Mouse (Mus musculus): ENCODE measurements around the gene Nol10. TPM values are rescaled to one million over a fixed set of nuclear protein-coding genes. Genes with fewer than 3 reads are reported as not detected.

Nol10 gene
- polyA plus RNA-seq, 1 experiment from 2014 or later = 8.2 TPM

GRCm38 (mm10) chr12:17358981-17359380, 10.7 kb downstream of the Nol10 start:
- no peak for TF ChIP-seq EP300 (optimal IDR thresholded peaks at IDR 0.05)
- TF ChIP-seq CTCF (IDR thresholded peaks at IDR 0.05; ENCODE audit: low read depth) = peak; percentile 53
- Histone ChIP-seq H3K4me1 (replicated peaks; ENCODE audit: control insufficient read depth, insufficient read depth) (no peaks in the 10 kb centered on the region), H3K36me3 (ENCODE audit: control insufficient read depth, insufficient read depth, low read length) (peaks cover 17% of the 10 kb centered on the region), H3K27me3 (ENCODE audit: control insufficient read depth, insufficient read depth, low read length) (no peaks in the 10 kb centered on the region), H3K4me2 (replicated peaks; ENCODE audit: low read depth) (no peak overlapping the region), H3K9ac (ENCODE audit: low read length) (no peak overlapping the region), H3K4me3 (ENCODE audit: low read depth, low read length) (no peak overlapping the region), H3K27ac (replicated peaks) (no peak overlapping the region), H3K9me3 (ENCODE audit: control insufficient read depth, low read length) (no peaks in the 10 kb centered on the region)
- WGBS = 84% methylated on average over 9 of the region's 9 CpGs
- DNase-seq (ENCODE audit: low spot score) = peak; percentile 22
- ATAC-seq (ENCODE audit: low FRiP score, low TSS enrichment) = no peak

- no peak for DNase-seq (ENCODE audit: low spot score)
- Histone ChIP-seq H3K4me1 (replicated peaks; ENCODE audit: control insufficient read depth, insufficient read depth) (no peaks in the 10 kb centered on the region), H3K9me3 (ENCODE audit: control insufficient read depth, low read length) (no peaks in the 10 kb centered on the region), H3K27me3 (ENCODE audit: control insufficient read depth, insufficient read depth, low read length) (no peaks in the 10 kb centered on the region), H3K4me3 (ENCODE audit: low read depth, low read length) (no peak overlapping the region), H3K4me2 (replicated peaks; ENCODE audit: low read depth) (no peak overlapping the region), H3K36me3 (ENCODE audit: control insufficient read depth, insufficient read depth, low read length) (peaks cover 17% of the 10 kb centered on the region), H3K9ac (ENCODE audit: low read length) (no peak overlapping the region), H3K27ac (replicated peaks) (no peak overlapping the region)
- TF ChIP-seq EP300 (optimal IDR thresholded peaks at IDR 0.05) (no peak), CTCF (IDR thresholded peaks at IDR 0.05; ENCODE audit: low read depth) (no peak)
- 62% methylated on average over 9 of the region's 9 CpGs for WGBS
- no peak for ATAC-seq (ENCODE audit: low FRiP score, low TSS enrichment)
These were observed 11.8 kb downstream of the Nol10 start for GRCm38 (mm10) chr12:17360104-17360503.

- DNase-seq (ENCODE audit: low spot score) (no peak), ATAC-seq (ENCODE audit: low FRiP score, low TSS enrichment) (no peak)
- peaks cover 17% of the 10 kb centered on the region for H3K36me3 ChIP-seq (ENCODE audit: control insufficient read depth, insufficient read depth, low read length)
- no peaks in the 10 kb centered on the region for H3K4me1 ChIP-seq (replicated peaks; ENCODE audit: control insufficient read depth, insufficient read depth)
- H3K9ac ChIP-seq (ENCODE audit: low read length) = no peak overlapping the region
- no peaks in the 10 kb centered on the region for H3K27me3 ChIP-seq (ENCODE audit: control insufficient read depth, insufficient read depth, low read length)
- no peak overlapping the region for H3K4me3 ChIP-seq (ENCODE audit: low read depth, low read length)
- no peaks in the 10 kb centered on the region for H3K9me3 ChIP-seq (ENCODE audit: control insufficient read depth, low read length)
- TF ChIP-seq EP300 (optimal IDR thresholded peaks at IDR 0.05) = no peak
- no peak for TF ChIP-seq CTCF (IDR thresholded peaks at IDR 0.05; ENCODE audit: low read depth)
- 58% methylated on average over 4 of the region's 4 CpGs for WGBS
- H3K4me2 ChIP-seq (replicated peaks; ENCODE audit: low read depth) = no peak overlapping the region
- no peak overlapping the region for H3K27ac ChIP-seq (replicated peaks)
These were observed 12.4 kb downstream of the Nol10 start for GRCm38 (mm10) chr12:17360650-17361049.

GRCm38 (mm10) chr12:17362316-17362715, 14.1 kb downstream of the Nol10 start:
- H3K4me2 ChIP-seq (replicated peaks; ENCODE audit: low read depth) = no peak overlapping the region
- H3K27ac ChIP-seq (replicated peaks) = no peak overlapping the region
- H3K4me1 ChIP-seq (replicated peaks; ENCODE audit: control insufficient read depth, insufficient read depth) = no peaks in the 10 kb centered on the region
- no peak overlapping the region for H3K9ac ChIP-seq (ENCODE audit: low read length)
- H3K27me3 ChIP-seq (ENCODE audit: control insufficient read depth, insufficient read depth, low read length) = no peaks in the 10 kb centered on the region
- DNase-seq (ENCODE audit: low spot score) (no peak), ATAC-seq (ENCODE audit: low FRiP score, low TSS enrichment) (no peak)
- TF ChIP-seq CTCF (IDR thresholded peaks at IDR 0.05; ENCODE audit: low read depth) (no peak), EP300 (optimal IDR thresholded peaks at IDR 0.05) (no peak)
- no peaks in the 10 kb centered on the region for H3K9me3 ChIP-seq (ENCODE audit: control insufficient read depth, low read length)
- no peak overlapping the region for H3K4me3 ChIP-seq (ENCODE audit: low read depth, low read length)
- WGBS = 92% methylated on average over 5 of the region's 5 CpGs
- peaks cover 17% of the 10 kb centered on the region for H3K36me3 ChIP-seq (ENCODE audit: control insufficient read depth, insufficient read depth, low read length)

GRCm38 (mm10) chr12:17366981-17367380, 18.7 kb downstream of the Nol10 start:
- Histone ChIP-seq H3K9ac (ENCODE audit: low read length) (no peak overlapping the region), H3K36me3 (ENCODE audit: control insufficient read depth, insufficient read depth, low read length) (peaks cover 15% of the 10 kb centered on the region; the same call in 1 of the 2 replicates), H3K9me3 (ENCODE audit: control insufficient read depth, low read length) (no peaks in the 10 kb centered on the region), H3K27ac (replicated peaks) (no peak overlapping the region), H3K4me1 (replicated peaks; ENCODE audit: control insufficient read depth, insufficient read depth) (no peaks in the 10 kb centered on the region), H3K27me3 (ENCODE audit: control insufficient read depth, insufficient read depth, low read length) (no peaks in the 10 kb centered on the region), H3K4me2 (replicated peaks; ENCODE audit: low read depth) (no peak overlapping the region), H3K4me3 (ENCODE audit: low read depth, low read length) (no peak overlapping the region)
- TF ChIP-seq CTCF (IDR thresholded peaks at IDR 0.05; ENCODE audit: low read depth) (peak; percentile 87), EP300 (optimal IDR thresholded peaks at IDR 0.05) (no peak)
- DNase-seq (ENCODE audit: low spot score) = peak; percentile 71
- WGBS = 57% methylated on average over 5 of the region's 5 CpGs
- ATAC-seq (ENCODE audit: low FRiP score, low TSS enrichment) = peak; percentile 96

- no peak for DNase-seq (ENCODE audit: low spot score)
- TF ChIP-seq EP300 (optimal IDR thresholded peaks at IDR 0.05) (no peak), CTCF (IDR thresholded peaks at IDR 0.05; ENCODE audit: low read depth) (no peak)
- Histone ChIP-seq H3K27me3 (ENCODE audit: control insufficient read depth, insufficient read depth, low read length) (no peaks in the 10 kb centered on the region), H3K9me3 (ENCODE audit: control insufficient read depth, low read length) (no peaks in the 10 kb centered on the region), H3K27ac (replicated peaks) (no peak overlapping the region), H3K9ac (ENCODE audit: low read length) (no peak overlapping the region), H3K4me1 (replicated peaks; ENCODE audit: control insufficient read depth, insufficient read depth) (no peaks in the 10 kb centered on the region), H3K36me3 (ENCODE audit: control insufficient read depth, insufficient read depth, low read length) (peaks cover 12% of the 10 kb centered on the region), H3K4me3 (ENCODE audit: low read depth, low read length) (no peak overlapping the region), H3K4me2 (replicated peaks; ENCODE audit: low read depth) (no peak overlapping the region)
- WGBS = 97% methylated on average over 3 of the region's 3 CpGs
- no peak for ATAC-seq (ENCODE audit: low FRiP score, low TSS enrichment)
These were observed 20.9 kb downstream of the Nol10 start for GRCm38 (mm10) chr12:17369111-17369510.

All from stomach, postnatal 0 days (tissue).